Mouse (Mus musculus) liver, adult 2 months (tissue): ENCODE data around the gene Cldn18. TPM values are rescaled to one million over a fixed set of nuclear protein-coding genes. Genes with fewer than 3 reads are reported as not detected.

Source experiments
- DNase-seq: peaks from one replicate; pipeline ENCODE4 v3.0.0-alpha.2; 2011; ENCODE audit warnings: low read depth, low spot score; ENCODE audit errors: extremely low read depth
- H3K27ac ChIP-seq: fragments of 200-500 bp; replicated peaks from 2 replicates; pipeline ENCODE4 v1.5.1; 2012; ENCODE audit warnings: low read depth, mild to moderate bottlenecking, control low read depth, inconsistent platforms, low read length; ENCODE audit not compliant: insufficient read depth
- H3K27me3 ChIP-seq: fragments of 200-500 bp; 2 replicates; pipeline ENCODE4 v1.6.1; 2012; ENCODE audit warnings: mild to moderate bottlenecking, moderate library complexity, low read length, inconsistent platforms; ENCODE audit not compliant: control insufficient read depth, insufficient read depth
- H3K36me3 ChIP-seq: fragments of 200-500 bp; 2 replicates; pipeline ENCODE4 v1.6.1; 2012; ENCODE audit warnings: low read length, inconsistent platforms; ENCODE audit not compliant: control insufficient read depth, insufficient read depth
- H3K4me1 ChIP-seq: fragments of 200-500 bp; 2 replicates; pipeline ENCODE4 v1.6.1; 2011; ENCODE audit warnings: low read length; ENCODE audit not compliant: control insufficient read depth, insufficient read depth
- H3K4me3 ChIP-seq: fragments of 200-500 bp; 2 replicates; pipeline ENCODE4 v1.5.1; 2011; ENCODE audit warnings: low read depth, mild to moderate bottlenecking, control low read depth, low read length, moderate library complexity; ENCODE audit not compliant: insufficient read depth
- H3K79me2 ChIP-seq: fragments of 200-500 bp; 2 replicates; pipeline ENCODE4 v1.6.1; 2012; ENCODE audit warnings: inconsistent platforms, mild to moderate bottlenecking, low read length, moderate library complexity; ENCODE audit not compliant: control insufficient read depth, insufficient read depth
- H3K9ac ChIP-seq: fragments of 200-500 bp; 2 replicates; pipeline ENCODE4 v1.6.1; 2012; ENCODE audit warnings: low read depth, mild to moderate bottlenecking, control low read depth, inconsistent platforms, low read length
- CTCF ChIP-seq: fragments of 200-500 bp; IDR thresholded peaks from 2 replicates; pipeline ENCODE4 v1.5.1; 2011; ENCODE audit warnings: low read depth, low read length, control low read depth
- POLR2A ChIP-seq: fragments of 200-500 bp; IDR thresholded peaks from 2 replicates; pipeline ENCODE4 v1.6.1; 2011; ENCODE audit warnings: low read length, control low read depth; ENCODE audit not compliant: insufficient read depth; ENCODE audit errors: extremely low read depth
- WGBS: fragments of 180-500 bp; shearing (Covaris S2); methylation state at CpG from one replicate; pipeline ENCODE4 v1.1.7; 2018; 5-methylcytosine and 5-hydroxymethylcytosine counted together
- polyA plus RNA-seq: library from polyadenylated mRNA; depleted of rRNA; stranded (reverse); fragments of >200 nt; gene quantifications from 2 replicates; pipeline ENCODE4 v1.2.3, GENCODE M21; 2012; rRNA removed
- total RNA-seq: library from RNA; depleted of rRNA; stranded (reverse); fragments of >200 nt; gene quantifications from 2 replicates; pipeline ENCODE4 v1.2.3, GENCODE M21; 2014; rRNA removed

The Cldn18 gene
- total and polyA plus RNA-seq, 2 experiments: not detected

DNA sequence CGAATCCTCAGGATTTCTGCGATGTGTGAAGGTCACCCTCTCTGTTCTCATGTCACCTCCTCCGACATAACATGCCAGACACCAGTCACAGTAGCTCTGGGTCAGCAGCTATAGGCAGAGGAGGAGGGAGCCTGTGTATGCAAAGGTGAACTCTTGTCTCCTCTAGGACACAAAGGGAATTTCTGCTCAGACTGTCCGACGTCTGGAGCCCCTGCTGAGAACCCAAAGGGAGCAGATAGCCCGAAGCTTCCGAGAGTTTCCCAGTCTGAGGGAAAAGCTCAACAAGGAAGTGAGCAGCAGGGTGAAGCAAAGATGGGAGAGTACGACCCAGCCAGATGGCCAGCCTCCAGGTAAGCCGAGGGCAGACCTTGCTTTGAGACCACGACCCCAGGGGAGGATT lies 56.3 kb downstream of the Cldn18 start:
- DNase-seq: no peak
- TF ChIP-seq CTCF (no peak), POLR2A (no peak)
- H3K27me3 ChIP-seq: no peaks in the 10 kb centered on the region
- H3K4me3 ChIP-seq: no peak overlapping the region
- no peaks in the 10 kb centered on the region for H3K4me1 ChIP-seq
- no peaks in the 10 kb centered on the region for H3K36me3 ChIP-seq
- 76% methylated on average over 10 of the region's 10 CpGs for WGBS
- H3K27ac ChIP-seq: no peak overlapping the region
- no peak overlapping the region for H3K9ac ChIP-seq
- no peaks in the 10 kb centered on the region for H3K79me2 ChIP-seq

- WGBS: 88% methylated on average over 6 of the region's 6 CpGs
- Histone ChIP-seq H3K79me2 (no peaks in the 10 kb centered on the region), H3K27me3 (no peaks in the 10 kb centered on the region), H3K4me1 (no peaks in the 10 kb centered on the region), H3K27ac (no peak overlapping the region), H3K36me3 (no peaks in the 10 kb centered on the region), H3K9ac (no peak overlapping the region), H3K4me3 (no peak overlapping the region)
- TF ChIP-seq CTCF (no peak), POLR2A (no peak)
- no peak for DNase-seq
Observed at GRCm38 (mm10) chr9:99646102-99646501, 71.0 kb downstream of the Cldn18 start.

DNA sequence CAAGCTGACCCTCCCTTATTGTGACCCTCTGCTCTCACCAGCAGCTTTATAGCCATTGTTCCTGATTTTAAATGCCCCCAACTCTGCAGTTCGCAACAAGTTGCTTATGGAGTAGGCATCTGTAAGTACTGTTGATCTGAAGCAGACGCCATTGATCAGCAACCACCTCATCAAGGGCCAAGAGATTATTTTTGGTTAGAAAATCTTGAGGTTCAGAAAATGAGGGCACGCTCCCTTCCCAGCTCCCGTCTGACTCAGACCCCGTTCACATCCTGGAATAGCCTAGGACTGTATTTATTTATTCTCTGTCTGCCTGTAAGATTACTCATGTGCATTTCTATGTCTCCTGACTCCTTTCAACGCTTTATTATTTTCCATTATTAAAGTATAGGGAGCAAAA lies 71.7 kb downstream of the Cldn18 start:
- H3K36me3 ChIP-seq: no peaks in the 10 kb centered on the region

GRCm38 (mm10) chr9:99639957-99640356 lies 77.1 kb downstream of the Cldn18 start:
- H3K27me3 ChIP-seq: no peaks in the 10 kb centered on the region
- no peaks in the 10 kb centered on the region for H3K79me2 ChIP-seq
- TF ChIP-seq CTCF (no peak), POLR2A (no peak)
- H3K36me3 ChIP-seq: no peaks in the 10 kb centered on the region
- no peak overlapping the region for H3K4me3 ChIP-seq
- no peaks in the 10 kb centered on the region for H3K4me1 ChIP-seq
- H3K27ac ChIP-seq: no peak overlapping the region
- no peak for DNase-seq
- no peak overlapping the region for H3K9ac ChIP-seq
- 85% methylated on average over 5 of the region's 5 CpGs for WGBS

More for the DNA sequence above, 71.7 kb downstream of the Cldn18 start:
- Histone ChIP-seq H3K4me3 (no peak overlapping the region), H3K27ac (no peak overlapping the region), H3K4me1 (no peaks in the 10 kb centered on the region), H3K79me2 (no peaks in the 10 kb centered on the region), H3K9ac (no peak overlapping the region), H3K27me3 (no peaks in the 10 kb centered on the region)
- no peak for DNase-seq
- 90% methylated on average over 6 of the region's 6 CpGs for WGBS
- TF ChIP-seq POLR2A (no peak), CTCF (no peak)

Other genes starting within 250 kb of the Cldn18 start
- 9.3 and 12.1 TPM in 2 replicates for gene Armc8, start 148.4 kb downstream of the Cldn18 start, total RNA-seq
- 3.8 and 4.4 TPM in 2 replicates for gene Armc8, start 148.4 kb downstream of the Cldn18 start, polyA plus RNA-seq
- gene Dbr1, start 141.5 kb downstream of the Cldn18 start, total RNA-seq: 6.9 and 11.5 TPM in 2 replicates
- gene Dbr1, start 141.5 kb downstream of the Cldn18 start, polyA plus RNA-seq: 5.4 and 7.1 TPM in 2 replicates
- not detected in 2 replicates for gene A4gnt, start 104.8 kb downstream of the Cldn18 start, total RNA-seq
- gene A4gnt, start 104.8 kb downstream of the Cldn18 start, polyA plus RNA-seq: not detected in 2 replicates
- 0.46 and 0.47 TPM in 2 replicates for gene Dzip1l, start 87.8 kb downstream of the Cldn18 start, total RNA-seq
- 0.20 and 0.22 TPM in 2 replicates for gene Dzip1l, start 87.8 kb downstream of the Cldn18 start, polyA plus RNA-seq
- not detected in 2 replicates for gene Sox14, start 158.9 kb upstream of the Cldn18 start, total RNA-seq
- gene Sox14, start 158.9 kb upstream of the Cldn18 start, polyA plus RNA-seq: not detected in 2 replicates